Mouse (Mus musculus): ENCODE results near the gene Abca13. TPM values are rescaled to one million over a fixed set of nuclear protein-coding genes. Genes with fewer than 3 reads are reported as not detected.
"Not testable (repeated sequence)": the region's sequence is repeated elsewhere in the genome, so short reads cannot be mapped to it uniquely, and the experiment has no call there.

Gene Abca13
- polyA plus RNA-seq, 1 experiment, result 0.01 TPM

GRCm38 (mm10) chr11:9285204-9285603 lies 93.5 kb downstream of the Abca13 start:
- DNase-seq (ENCODE audit: low read depth, low spot score), result no peak
- WGBS, result 66% methylated on average over 3 of the region's 3 CpGs

- 78% methylated on average over 3 of the region's 3 CpGs for WGBS
- no peak for DNase-seq (ENCODE audit: low read depth, low spot score)
Measured at GRCm38 (mm10) chr11:9285759-9286158, 94.0 kb downstream of the Abca13 start.

GRCm38 (mm10) chr11:9291168-9291567 lies 99.4 kb downstream of the Abca13 start:
- DNase-seq (ENCODE audit: low read depth, low spot score), result no peak
- WGBS, result 59% methylated on average over 7 of the region's 7 CpGs

- WGBS, result 5% methylated on average over 1 of the region's 1 CpGs
- DNase-seq (ENCODE audit: low read depth, low spot score), result no peak
Measured at GRCm38 (mm10) chr11:9299615-9300014, 107.9 kb downstream of the Abca13 start.

GRCm38 (mm10) chr11:9305450-9305849 lies 113.7 kb downstream of the Abca13 start:
- no peak for DNase-seq (ENCODE audit: low read depth, low spot score)
- WGBS, result 75% methylated on average over 4 of the region's 4 CpGs

GRCm38 (mm10) chr11:9316545-9316944 lies 124.8 kb downstream of the Abca13 start:
- no peak for DNase-seq (ENCODE audit: low read depth, low spot score)
- WGBS, result 47% methylated on average over 3 of the region's 3 CpGs

GRCm38 (mm10) chr11:9317076-9317929 lies 125.6 kb downstream of the Abca13 start:
- DNase-seq (ENCODE audit: low read depth, low spot score), result peak; percentile 0
- WGBS, result 30% methylated on average over 6 of the region's 6 CpGs

- WGBS, result 82% methylated on average over 3 of the region's 3 CpGs
- no peak for DNase-seq (ENCODE audit: low read depth, low spot score)
Measured at GRCm38 (mm10) chr11:9338151-9338550, 146.4 kb downstream of the Abca13 start.

- no peak for DNase-seq (ENCODE audit: low read depth, low spot score)
- 49% methylated on average over 3 of the region's 3 CpGs for WGBS
Measured at GRCm38 (mm10) chr11:9347724-9348123, 156.0 kb downstream of the Abca13 start.

- no peak for DNase-seq (ENCODE audit: low read depth, low spot score)
- WGBS, result 47% methylated on average over 5 of the region's 5 CpGs
Measured at GRCm38 (mm10) chr11:9373160-9373559, 181.4 kb downstream of the Abca13 start.

GRCm38 (mm10) chr11:9374426-9374825 lies 182.7 kb downstream of the Abca13 start:
- not testable (repeated sequence) for DNase-seq (ENCODE audit: low read depth, low spot score)
- 79% methylated on average over 5 of the region's 5 CpGs for WGBS

GRCm38 (mm10) chr11:9388520-9388919 lies 196.8 kb downstream of the Abca13 start:
- 93% methylated on average over 1 of the region's 1 CpGs for WGBS

GRCm38 (mm10) chr11:9416946-9417345 lies 225.2 kb downstream of the Abca13 start:
- WGBS, result 74% methylated on average over 3 of the region's 3 CpGs
- no peak for DNase-seq (ENCODE audit: low read depth, low spot score)

More at GRCm38 (mm10) chr11:9388520-9388919, 196.8 kb downstream of the Abca13 start:
- DNase-seq (ENCODE audit: low read depth, low spot score), result no peak

- WGBS, result 28% methylated on average over 2 of the region's 2 CpGs
- DNase-seq (ENCODE audit: low read depth, low spot score), result no peak
Measured at GRCm38 (mm10) chr11:9420205-9420604, 228.5 kb downstream of the Abca13 start.

GRCm38 (mm10) chr11:9427411-9427810 lies 235.7 kb downstream of the Abca13 start:
- WGBS, result 69% methylated on average over 3 of the region's 3 CpGs
- DNase-seq (ENCODE audit: low read depth, low spot score), result no peak

GRCm38 (mm10) chr11:9432807-9433206 lies 241.1 kb downstream of the Abca13 start:
- no peak for DNase-seq (ENCODE audit: low read depth, low spot score)
- 34% methylated on average over 5 of the region's 5 CpGs for WGBS

GRCm38 (mm10) chr11:9436617-9437016 lies 244.9 kb downstream of the Abca13 start:
- DNase-seq (ENCODE audit: low read depth, low spot score), result no peak

GRCm38 (mm10) chr11:9439781-9440180 lies 248.0 kb downstream of the Abca13 start:
- DNase-seq (ENCODE audit: low read depth, low spot score), result no peak
- 61% methylated on average over 2 of the region's 2 CpGs for WGBS

GRCm38 (mm10) chr11:9441192-9441591 lies 249.4 kb downstream of the Abca13 start:
- WGBS, result 63% methylated on average over 4 of the region's 4 CpGs
- no peak for DNase-seq (ENCODE audit: low read depth, low spot score)

GRCm38 (mm10) chr11:9472400-9472799 lies 280.7 kb downstream of the Abca13 start:
- 83% methylated on average over 1 of the region's 1 CpGs for WGBS
- no peak for DNase-seq (ENCODE audit: low read depth, low spot score)

GRCm38 (mm10) chr11:9481511-9481910 lies 289.8 kb downstream of the Abca13 start:
- 14% methylated on average over 6 of the region's 6 CpGs for WGBS
- no peak for DNase-seq (ENCODE audit: low read depth, low spot score)
